Mouse (Mus musculus) lung, embryonic 15.5 days (tissue): Measurements from ENCODE around the gene Fam49a. TPM values are rescaled to one million over a fixed set of nuclear protein-coding genes. Genes with fewer than 3 reads are reported as not detected.

ENCODE experiments used
- ATAC-seq: fragments of 200-750 bp; cut with Nextera tagmentation; 2 replicates; pipeline ENCODE4 v1.8.0; 2017; ENCODE audit warnings: moderate number of reproducible peaks, borderline replicate concordance; ENCODE audit not compliant: low FRiP score, low TSS enrichment; ENCODE audit errors: extremely low read depth
- H3K27ac ChIP-seq: fragments of 300-500 bp; sonication (generic); 2 replicates; pipeline ENCODE4 v1.5.1; 2015; ENCODE audit warnings: moderate library complexity, mild to moderate bottlenecking, inconsistent platforms
- H3K27me3 ChIP-seq: fragments of 300-500 bp; sonication (generic); 2 replicates; pipeline ENCODE4 v1.6.1; 2015; ENCODE audit warnings: inconsistent platforms
- H3K36me3 ChIP-seq: fragments of 300-500 bp; sonication (generic); 2 replicates; pipeline ENCODE4 v1.6.1; 2015; ENCODE audit warnings: inconsistent platforms
- H3K4me1 ChIP-seq: fragments of 300-500 bp; sonication (generic); 2 replicates; pipeline ENCODE4 v1.6.1; 2015; ENCODE audit warnings: inconsistent platforms
- H3K4me2 ChIP-seq: fragments of 300-500 bp; sonication (generic); 2 replicates; pipeline ENCODE4 v1.6.1; 2015; ENCODE audit warnings: inconsistent platforms, mild to moderate bottlenecking, moderate library complexity
- H3K4me3 ChIP-seq: fragments of 300-500 bp; sonication (generic); 2 replicates; pipeline ENCODE4 v1.5.1; 2015; ENCODE audit warnings: mild to moderate bottlenecking, inconsistent platforms
- H3K9ac ChIP-seq: fragments of 300-500 bp; sonication (generic); 2 replicates; pipeline ENCODE4 v1.6.1; 2015; ENCODE audit warnings: inconsistent platforms
- H3K9me3 ChIP-seq: fragments of 300-500 bp; sonication (generic); 2 replicates; pipeline ENCODE4 v1.6.1; 2016; ENCODE audit warnings: inconsistent platforms
- WGBS: fragments of 180-500 bp; shearing (Covaris S2); methylation state at CpG from one replicate; pipeline ENCODE4 v1.1.7; 2015; 5-methylcytosine and 5-hydroxymethylcytosine counted together
- polyA plus RNA-seq: library from polyadenylated mRNA; unstranded; fragments of >200 nt; fragmentation: Nextera tagmentation; extraction: Ambion mirVana; gene quantifications from 2 replicates; pipeline ENCODE4 v1.2.1, GENCODE M21; 2015

Gene Fam49a
- polyA plus RNA-seq, 1 experiment from 2014 or later: 14.4 TPM

DNA sequence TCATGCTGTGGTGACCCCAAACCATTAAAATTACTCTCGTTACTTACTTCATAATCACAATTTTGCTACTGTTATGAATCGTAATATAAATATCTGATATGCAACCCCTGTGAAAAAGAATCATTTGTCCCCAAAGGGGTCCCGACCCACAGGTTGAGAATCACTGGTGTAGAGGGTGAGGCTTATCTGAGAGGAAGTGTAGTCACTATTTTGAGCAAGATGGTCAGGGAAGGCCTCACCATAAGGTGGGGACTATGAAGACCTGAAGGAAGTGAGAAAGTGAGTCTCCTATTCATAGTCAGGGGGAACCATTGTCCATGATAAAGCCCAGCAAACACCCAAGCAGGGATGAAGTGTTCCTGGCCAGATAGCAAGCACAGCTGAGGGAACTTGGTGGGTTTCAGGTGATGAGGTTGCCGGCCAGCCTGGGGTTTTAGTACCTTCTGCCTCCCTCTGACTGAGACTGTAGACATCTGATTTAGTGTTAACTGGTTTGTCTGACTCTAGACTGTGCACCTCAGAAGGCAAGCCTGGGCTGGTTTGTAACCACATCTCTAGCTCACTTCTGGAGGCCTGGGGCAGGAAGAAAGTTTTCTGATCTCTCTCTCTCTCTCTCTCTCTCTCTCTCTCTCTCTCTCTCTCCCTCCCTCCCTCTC is 13.3 kb downstream of the Fam49a start:
- Histone ChIP-seq H3K4me3 (no peak overlapping the region), H3K9me3 (no peaks in the 10 kb centered on the region), H3K4me1 (no peaks in the 10 kb centered on the region), H3K27ac (no peak overlapping the region), H3K36me3 (no peaks in the 10 kb centered on the region), H3K9ac (no peak overlapping the region), H3K27me3 (no peaks in the 10 kb centered on the region), H3K4me2 (no peak overlapping the region)
- no peak for ATAC-seq
- WGBS: 74% methylated on average over 4 of the region's 4 CpGs

GRCm38 (mm10) chr12:12277741-12278463 is 16.0 kb downstream of the Fam49a start:
- H3K27ac ChIP-seq: no peak overlapping the region
- H3K4me3 ChIP-seq: no peak overlapping the region
- H3K27me3 ChIP-seq: no peaks in the 10 kb centered on the region
- no peaks in the 10 kb centered on the region for H3K36me3 ChIP-seq
- no peak overlapping the region for H3K9ac ChIP-seq
- no peak overlapping the region for H3K4me2 ChIP-seq
- no peaks in the 10 kb centered on the region for H3K9me3 ChIP-seq
- ATAC-seq: no peak
- no peaks in the 10 kb centered on the region for H3K4me1 ChIP-seq
- WGBS: 77% methylated on average over 4 of the region's 4 CpGs

- Histone ChIP-seq H3K27ac (no peak overlapping the region), H3K9me3 (no peaks in the 10 kb centered on the region), H3K4me2 (no peak overlapping the region), H3K4me3 (no peak overlapping the region), H3K4me1 (no peaks in the 10 kb centered on the region), H3K27me3 (no peaks in the 10 kb centered on the region), H3K36me3 (no peaks in the 10 kb centered on the region), H3K9ac (no peak overlapping the region)
- WGBS: 51% methylated on average over 7 of the region's 7 CpGs
- no peak for ATAC-seq
These were observed 16.5 kb downstream of the Fam49a start for GRCm38 (mm10) chr12:12278464-12278872.

DNA sequence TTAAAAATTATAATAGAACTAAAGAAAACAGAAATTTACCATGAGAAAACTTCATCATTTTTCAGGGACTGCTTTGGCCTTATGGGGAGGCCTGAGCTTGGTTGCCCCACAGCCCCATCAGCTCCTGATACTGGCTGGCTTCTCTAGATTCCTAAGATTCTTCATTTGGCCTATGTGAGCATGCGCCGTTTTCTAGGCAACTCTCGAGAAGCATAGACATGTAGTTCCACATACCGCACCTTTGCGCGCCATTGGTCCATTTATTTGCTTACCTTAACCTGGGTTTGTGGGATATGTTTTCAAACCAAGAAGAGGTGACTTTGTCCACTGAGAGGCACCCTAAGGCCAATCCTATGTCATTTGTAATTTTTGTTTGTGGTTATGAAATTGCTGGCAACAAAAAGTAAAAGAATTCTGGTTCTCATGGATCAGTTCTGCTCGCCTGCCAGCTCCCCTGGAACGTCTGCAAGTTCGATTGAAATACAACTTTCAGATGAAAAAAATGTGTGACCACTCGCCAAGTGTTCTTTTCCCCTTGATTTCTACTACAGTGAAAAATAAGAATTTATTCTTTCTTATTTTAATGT is 21.9 kb downstream of the Fam49a start:
- Histone ChIP-seq H3K27me3 (no peaks in the 10 kb centered on the region), H3K27ac (no peak overlapping the region), H3K4me1 (peaks cover 13% of the 10 kb centered on the region), H3K9ac (no peak overlapping the region), H3K36me3 (no peaks in the 10 kb centered on the region), H3K4me3 (no peak overlapping the region), H3K9me3 (no peaks in the 10 kb centered on the region), H3K4me2 (no peak overlapping the region)
- WGBS: 70% methylated on average over 10 of the region's 10 CpGs
- no peak for ATAC-seq

GRCm38 (mm10) chr12:12284521-12284920 is 22.6 kb downstream of the Fam49a start:
- H3K4me1 ChIP-seq: peaks cover 13% of the 10 kb centered on the region
- 67% methylated on average over 6 of the region's 6 CpGs for WGBS
- H3K27ac ChIP-seq: no peak overlapping the region
- no peak overlapping the region for H3K9ac ChIP-seq
- H3K4me3 ChIP-seq: no peak overlapping the region
- no peaks in the 10 kb centered on the region for H3K36me3 ChIP-seq
- H3K4me2 ChIP-seq: no peak overlapping the region
- no peaks in the 10 kb centered on the region for H3K9me3 ChIP-seq
- ATAC-seq: no peak
- H3K27me3 ChIP-seq: no peaks in the 10 kb centered on the region

- 35% methylated on average over 9 of the region's 9 CpGs for WGBS
- Histone ChIP-seq H3K9ac (0 out of 2 replicates have a peak overlapping the region, but pooled peaks have one; percentile 11), H3K27me3 (no peaks in the 10 kb centered on the region), H3K4me3 (peak overlapping the region; percentile 19), H3K4me1 (peaks cover 20% of the 10 kb centered on the region), H3K4me2 (peak overlapping the region; percentile 38), H3K36me3 (no peaks in the 10 kb centered on the region), H3K9me3 (no peaks in the 10 kb centered on the region), H3K27ac (peak overlapping the region; percentile 25)
- ATAC-seq: peak; percentile 52
These were observed 25.3 kb downstream of the Fam49a start for GRCm38 (mm10) chr12:12287131-12287786.

GRCm38 (mm10) chr12:12287787-12288132 is 25.8 kb downstream of the Fam49a start:
- H3K9ac ChIP-seq: 0 out of 2 replicates have a peak overlapping the region, but pooled peaks have one; percentile 11

GRCm38 (mm10) chr12:12288586-12288985 is 26.6 kb downstream of the Fam49a start:
- Histone ChIP-seq H3K4me2 (no peak overlapping the region), H3K36me3 (no peaks in the 10 kb centered on the region), H3K27me3 (no peaks in the 10 kb centered on the region), H3K4me1 (peaks cover 20% of the 10 kb centered on the region), H3K9me3 (no peaks in the 10 kb centered on the region), H3K4me3 (no peak overlapping the region), H3K27ac (no peak overlapping the region), H3K9ac (no peak overlapping the region)
- ATAC-seq: no peak
- WGBS: 94% methylated on average over 1 of the region's 1 CpGs

More at GRCm38 (mm10) chr12:12287787-12288132, 25.8 kb downstream of the Fam49a start:
- 46% methylated on average over 6 of the region's 6 CpGs for WGBS
- Histone ChIP-seq H3K4me2 (peak overlapping the region; percentile 38; the same call in 1 of the 2 replicates), H3K4me3 (peak overlapping the region; percentile 19), H3K4me1 (peaks cover 20% of the 10 kb centered on the region), H3K9me3 (no peaks in the 10 kb centered on the region), H3K27me3 (no peaks in the 10 kb centered on the region), H3K36me3 (no peaks in the 10 kb centered on the region), H3K27ac (peak overlapping the region; percentile 25)
- ATAC-seq: no peak

GRCm38 (mm10) chr12:12289636-12290035 is 27.7 kb downstream of the Fam49a start:
- no peaks in the 10 kb centered on the region for H3K36me3 ChIP-seq
- H3K4me2 ChIP-seq: no peak overlapping the region
- no peak overlapping the region for H3K27ac ChIP-seq
- H3K9ac ChIP-seq: no peak overlapping the region
- H3K27me3 ChIP-seq: no peaks in the 10 kb centered on the region
- no peak overlapping the region for H3K4me3 ChIP-seq
- peaks cover 16% of the 10 kb centered on the region for H3K4me1 ChIP-seq
- 68% methylated on average over 3 of the region's 3 CpGs for WGBS
- H3K9me3 ChIP-seq: no peaks in the 10 kb centered on the region
- no peak for ATAC-seq

DNA sequence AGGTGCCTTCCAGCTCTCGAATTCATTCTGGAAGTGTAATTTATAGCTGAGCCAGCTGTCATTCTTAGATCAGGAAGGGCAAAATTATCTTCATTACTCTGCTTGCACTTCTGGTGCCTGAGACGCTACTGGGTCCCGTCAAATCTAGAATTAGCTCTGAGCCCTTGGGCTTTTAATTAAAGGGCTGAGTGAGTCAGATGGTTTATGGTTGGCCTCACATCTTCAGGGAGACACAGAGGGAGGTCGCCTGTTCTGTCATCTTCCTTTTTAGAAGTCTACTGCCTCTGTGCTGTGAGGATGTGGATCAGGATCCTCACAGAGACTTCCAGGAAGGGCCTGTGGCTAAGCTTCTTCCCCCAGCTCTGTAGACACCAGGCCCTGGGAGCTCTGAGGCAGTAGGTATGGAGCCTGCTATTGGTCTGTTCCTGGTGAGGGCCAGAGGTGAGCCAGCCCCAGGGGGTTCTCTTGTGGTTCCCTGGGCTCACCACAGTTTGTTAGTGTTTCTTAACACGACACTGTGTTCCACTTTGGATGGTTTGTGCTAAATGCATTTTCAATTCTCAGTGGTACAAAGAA is 30.2 kb downstream of the Fam49a start:
- WGBS: 44% methylated on average over 5 of the region's 5 CpGs
- Histone ChIP-seq H3K27me3 (no peaks in the 10 kb centered on the region), H3K9ac (no peak overlapping the region), H3K4me3 (no peak overlapping the region), H3K4me1 (peaks cover 11% of the 10 kb centered on the region), H3K36me3 (no peaks in the 10 kb centered on the region), H3K4me2 (no peak overlapping the region), H3K9me3 (no peaks in the 10 kb centered on the region), H3K27ac (no peak overlapping the region)
- no peak for ATAC-seq

GRCm38 (mm10) chr12:12294380-12295171 is 32.6 kb downstream of the Fam49a start:
- WGBS: 90% methylated on average over 5 of the region's 5 CpGs

More at GRCm38 (mm10) chr12:12294380-12295171, 32.6 kb downstream of the Fam49a start:
- no peak for ATAC-seq
- H3K9ac ChIP-seq: no peak overlapping the region
- no peak overlapping the region for H3K4me3 ChIP-seq
- no peaks in the 10 kb centered on the region for H3K9me3 ChIP-seq
- H3K4me2 ChIP-seq: no peak overlapping the region
- H3K27me3 ChIP-seq: no peaks in the 10 kb centered on the region
- no peak overlapping the region for H3K27ac ChIP-seq
- H3K4me1 ChIP-seq: peaks cover 13% of the 10 kb centered on the region
- no peaks in the 10 kb centered on the region for H3K36me3 ChIP-seq
